Mouse (Mus musculus) MN1 (cell line): Measurements from ENCODE around the gene Prss34.
A peak's percentile ranks its signal among the peaks of the same experiment; 100 is the strongest.

ENCODE experiments used
- DNase-seq: peaks from one replicate; pipeline ENCODE4 v3.0.0-alpha.2; 2016; ENCODE audit warnings: low spot score

Gene Prss34

GRCm38 (mm10) chr17:25318354-25318753, 20.2 kb downstream of the Prss34 start, which contains the start of gene Prss29:
Prss29 (plus strand) TSS chr17:25318654.
- no peak for DNase-seq

DNA sequence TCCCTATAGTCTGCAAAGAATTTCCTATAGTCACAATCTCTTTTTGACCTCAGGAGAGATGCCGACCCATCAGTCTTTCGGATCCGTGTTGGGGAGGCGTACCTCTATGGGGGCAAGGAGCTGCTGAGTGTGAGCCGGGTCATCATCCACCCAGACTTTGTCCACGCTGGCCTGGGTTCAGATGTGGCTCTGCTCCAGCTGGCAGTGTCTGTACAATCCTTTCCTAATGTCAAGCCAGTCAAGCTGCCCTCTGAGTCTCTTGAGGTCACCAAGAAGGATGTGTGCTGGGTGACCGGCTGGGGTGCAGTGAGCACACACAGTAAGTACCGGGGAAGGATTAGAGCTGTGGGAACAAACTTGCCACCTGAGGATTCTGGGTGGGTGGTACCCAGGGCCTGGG, 22.6 kb downstream of the Prss34 start:
- no peak for DNase-seq

DNA sequence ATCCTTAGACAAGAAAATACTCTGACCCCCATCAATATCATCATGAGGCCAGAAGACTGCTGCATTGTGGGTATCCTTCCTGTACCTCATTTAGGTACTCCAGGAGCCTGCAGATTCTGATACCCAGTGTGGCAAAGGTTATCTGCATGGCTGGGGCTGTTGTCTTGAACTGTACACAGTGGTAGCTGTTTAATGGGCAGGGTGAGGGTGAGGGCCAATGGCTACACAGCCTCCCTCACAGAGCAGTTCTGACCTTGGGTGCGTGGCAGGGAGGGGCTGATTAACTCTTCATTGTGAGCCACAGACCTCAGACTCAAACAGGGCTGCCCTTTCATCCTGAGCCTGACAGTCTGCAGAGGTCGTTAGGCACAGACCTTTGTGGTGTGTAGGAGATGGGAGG, 24.7 kb downstream of the Prss34 start:
- no peak for DNase-seq

GRCm38 (mm10) chr17:25332321-25332720, 34.1 kb downstream of the Prss34 start:
- DNase-seq, result no peak

DNA sequence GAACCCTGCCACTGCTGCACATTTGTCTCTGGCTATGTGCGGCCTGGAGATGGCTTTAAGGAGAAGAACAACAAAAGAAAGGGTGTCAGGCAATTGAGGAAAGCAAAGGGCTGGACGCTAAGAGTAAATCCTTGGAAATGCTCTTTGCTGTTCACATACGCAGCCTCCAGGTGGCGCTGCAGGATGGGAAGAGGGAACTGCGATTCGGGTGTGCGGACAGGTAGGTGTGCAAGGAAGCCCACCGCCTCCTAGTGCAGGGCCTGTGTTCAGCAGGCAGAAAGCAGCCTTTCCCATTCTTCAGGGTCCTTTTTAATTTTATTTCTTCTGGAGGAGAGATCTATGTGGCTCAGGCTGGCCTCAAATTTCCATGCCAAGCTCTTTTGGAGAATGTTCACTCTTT, 35.7 kb downstream of the Prss34 start:
- peak; percentile 84 for DNase-seq

GRCm38 (mm10) chr17:25338218-25338617, 40.0 kb downstream of the Prss34 start:
- no peak for DNase-seq

GRCm38 (mm10) chr17:25340003-25340402, 41.8 kb downstream of the Prss34 start:
- no peak for DNase-seq

GRCm38 (mm10) chr17:25341490-25341889, 43.3 kb downstream of the Prss34 start:
- DNase-seq, result no peak

- DNase-seq, result no peak
Measured at GRCm38 (mm10) chr17:25345462-25345861, 47.3 kb downstream of the Prss34 start, which contains the start of gene Tpsab1. Tpsab1 (minus strand) TSS chr17:25345562.
